ENCODE assay signal across 9 mouse cellular contexts in the genomic region with DNA sequence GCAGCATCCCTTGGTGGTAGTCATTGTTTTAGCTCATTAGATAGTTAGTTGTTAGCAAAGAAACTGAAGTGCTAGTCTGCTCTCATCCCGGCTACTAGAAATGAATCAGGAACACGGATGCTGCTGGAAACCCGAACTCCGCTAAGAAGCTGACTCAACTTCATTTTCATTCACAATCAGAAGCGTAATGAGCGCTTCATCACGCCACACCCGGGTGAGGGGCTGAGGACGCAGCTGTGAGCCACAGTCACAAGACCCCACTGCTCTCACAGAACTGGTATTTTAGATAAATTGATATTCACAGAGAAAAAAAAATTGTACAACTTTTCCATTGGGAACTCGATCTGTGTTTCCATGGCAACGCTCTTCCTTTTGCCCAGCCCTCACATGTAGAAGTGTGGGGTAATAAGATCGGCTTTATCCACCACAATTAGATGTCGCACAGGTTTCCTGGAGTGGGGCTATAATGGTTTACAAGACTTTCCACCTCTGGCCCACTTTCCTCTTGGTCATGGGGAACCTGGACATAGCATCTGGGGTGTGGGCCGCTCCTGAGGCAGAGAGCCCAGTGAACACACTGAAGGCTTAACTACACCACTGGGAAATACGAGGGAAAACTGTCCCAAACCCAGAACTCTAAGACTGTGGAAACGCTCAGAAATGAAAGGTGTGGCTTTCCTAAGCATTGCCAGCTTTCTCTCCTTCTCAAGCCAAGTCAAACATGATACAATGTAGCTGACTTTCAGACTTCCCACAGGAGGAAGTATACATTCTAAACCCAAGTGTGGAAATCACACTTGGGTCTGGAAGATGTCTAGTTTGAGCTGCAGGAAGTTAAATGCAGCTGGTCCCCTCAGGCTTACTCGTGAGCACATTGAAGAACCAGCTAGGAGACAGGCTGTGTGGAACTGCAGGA. TPM values are rescaled to one million over a fixed set of nuclear protein-coding genes. Genes with fewer than 3 reads are reported as not detected.
DNase-seq lines count a peak whose midpoint lies in the region; ATAC-seq and TF ChIP-seq lines count a peak whose summit lies in the region.
"Had no signal": no experiment of that assay in that cellular context is flagged by ENCODE, and none has a peak within 500 bp of the region (broad histone marks: within the 10 kb centered on the region; RNA-seq: fewer than 3 reads in every experiment).

No protein-coding gene starts in this region.

- H3K4me2 ChIP-seq in forebrain, embryonic 13.5 days, result no peak overlapping the region
- peak overlapping the region; percentile 32 for H3K4me2 ChIP-seq in forebrain, postnatal 0 days (ENCODE audit: low read depth)
- peak overlapping the region; percentile 36 for H3K4me2 ChIP-seq in midbrain, embryonic 15.5 days

- H3K4me3 ChIP-seq in forebrain, embryonic 13.5 days, result no peak overlapping the region
- H3K4me3 ChIP-seq in forebrain, embryonic 10.5 days, result no peak overlapping the region
- H3K4me3 ChIP-seq in forebrain, postnatal 0 days (ENCODE audit: low read depth, low read length), result no peak overlapping the region
- no peak overlapping the region for H3K4me3 ChIP-seq in midbrain, embryonic 15.5 days

- no peaks in the 10 kb centered on the region for H3K9me3 ChIP-seq in forebrain, embryonic 13.5 days (replicated peaks)
- H3K9me3 ChIP-seq in forebrain, embryonic 10.5 days, result no peaks in the 10 kb centered on the region
- no peaks in the 10 kb centered on the region for H3K9me3 ChIP-seq in forebrain, postnatal 0 days (ENCODE audit: low read length)
- H3K9me3 ChIP-seq in midbrain, embryonic 15.5 days, result no peaks in the 10 kb centered on the region

- peaks cover 13% of the 10 kb centered on the region; the same call in 1 of the 2 replicates for H3K4me1 ChIP-seq in forebrain, embryonic 13.5 days
- peaks cover 35% of the 10 kb centered on the region for H3K4me1 ChIP-seq in forebrain, embryonic 10.5 days
- H3K4me1 ChIP-seq in forebrain, postnatal 0 days (ENCODE audit: insufficient read depth), result peaks cover 5% of the 10 kb centered on the region
- peaks cover 21% of the 10 kb centered on the region for H3K4me1 ChIP-seq in midbrain, embryonic 15.5 days

- H3K9ac ChIP-seq in forebrain, embryonic 13.5 days, result no peak overlapping the region
- no peak overlapping the region for H3K9ac ChIP-seq in forebrain, postnatal 0 days
- no peak overlapping the region for H3K9ac ChIP-seq in midbrain, embryonic 15.5 days

- H3K36me3 ChIP-seq in forebrain, embryonic 13.5 days (ENCODE audit: poor library complexity, severe bottlenecking), result no peaks in the 10 kb centered on the region
- no peaks in the 10 kb centered on the region for H3K36me3 ChIP-seq in forebrain, embryonic 10.5 days (replicated peaks)
- H3K36me3 ChIP-seq in forebrain, postnatal 0 days (ENCODE audit: insufficient read depth), result no peaks in the 10 kb centered on the region
- H3K36me3 ChIP-seq in midbrain, embryonic 15.5 days (replicated peaks), result no peaks in the 10 kb centered on the region

- no peak for DNase-seq in forebrain, embryonic 10.5 days (ENCODE audit: extremely low spot score, low spot score)
- DNase-seq in layer of hippocampus, adult 9-11 months, result peak; percentile 30
- DNase-seq in layer of hippocampus, adult 11-12 months (ENCODE audit: low spot score), result no peak
- DNase-seq in forebrain, postnatal 0 days, result peak; percentile 68
- DNase-seq in cerebellum, postnatal 14 days, result no peak
- no peak for DNase-seq in ovary, postnatal 36 days (ENCODE audit: low spot score)
- DNase-seq: gastrocnemius, postnatal 36 days had no signal

- TF ChIP-seq CTCF in forebrain, postnatal 0 days (IDR thresholded peaks at IDR 0.05; ENCODE audit: low read depth), result no peak

- WGBS in forebrain, embryonic 13.5 days, result 59% methylated on average over 17 of the region's 17 CpGs
- 78% methylated on average over 17 of the region's 17 CpGs for WGBS in forebrain, embryonic 10.5 days
- 44% methylated on average over 17 of the region's 17 CpGs for WGBS in forebrain, postnatal 0 days
- 37% methylated on average over 17 of the region's 17 CpGs for WGBS in midbrain, embryonic 15.5 days

- 0 out of 2 replicates have a peak, but pooled peaks cover 5% of the 10 kb centered on the region for H3K27me3 ChIP-seq in forebrain, embryonic 13.5 days
- H3K27me3 ChIP-seq in forebrain, embryonic 10.5 days (ENCODE audit: poor library complexity, severe bottlenecking), result peaks cover 16% of the 10 kb centered on the region
- no peaks in the 10 kb centered on the region for H3K27me3 ChIP-seq in forebrain, postnatal 0 days (ENCODE audit: insufficient read depth, low read length)
- 0 out of 2 replicates have a peak, but pooled peaks cover 3% of the 10 kb centered on the region for H3K27me3 ChIP-seq in midbrain, embryonic 15.5 days (replicated peaks)

- peak; percentile 28; the same call in 1 of the 2 replicates for ATAC-seq in forebrain, embryonic 13.5 days
- peak; percentile 38 for ATAC-seq in forebrain, postnatal 0 days
- ATAC-seq in midbrain, embryonic 15.5 days (replicated peaks), result peak; percentile 68

- no peak overlapping the region; the same call in 1 of the 2 replicates for H3K27ac ChIP-seq in forebrain, embryonic 13.5 days
- H3K27ac ChIP-seq in forebrain, embryonic 10.5 days, result no peak overlapping the region
- 0 out of 2 replicates have a peak overlapping the region, but pooled peaks have one; percentile 23 for H3K27ac ChIP-seq in forebrain, postnatal 0 days (ENCODE audit: low read depth, low read length)
- peak overlapping the region; percentile 56 for H3K27ac ChIP-seq in midbrain, embryonic 15.5 days

RNA-seq across cellular contexts. Expression of a gene that starts 14.3 kb away (rescaled TPM):
- 2.6 and 3.2 TPM in 2 replicates for polyA plus RNA-seq in forebrain, embryonic 13.5 days (2015; fragmentation: Nextera tagmentation; extraction: Ambion mirVana)
- polyA plus RNA-seq in forebrain, embryonic 10.5 days (2016; fragmentation: Nextera tagmentation; extraction: Ambion mirVana), result 7.2 and 7.6 TPM in 2 replicates
- 2.6 and 2.8 TPM in 2 replicates for total RNA-seq in forebrain, postnatal 0 days (2014; rRNA removed)
- polyA plus RNA-seq in forebrain, postnatal 0 days (2015; fragmentation: Nextera tagmentation; extraction: Ambion mirVana), result 1.8 TPM in 2 replicates
- 3.4 and 3.9 TPM in 2 replicates for polyA plus RNA-seq in midbrain, embryonic 15.5 days (2015; fragmentation: Nextera tagmentation; extraction: Ambion mirVana)

Comparison
In these comparisons a context has a peak if more than half of its experiments do, and no peak if none do; other contexts are left out.
1. H3K27ac ChIP-seq: peak in forebrain, postnatal 0 days (single experiment) and midbrain, embryonic 15.5 days (single experiment); none in forebrain, embryonic 13.5 days (single experiment) and forebrain, embryonic 10.5 days (single experiment).
2. DNase-seq: peak in layer of hippocampus, adult 9-11 months (single experiment) and forebrain, postnatal 0 days (single experiment); none in forebrain, embryonic 10.5 days (single experiment), layer of hippocampus, adult 11-12 months (single experiment), cerebellum, postnatal 14 days (0 of 2) and ovary, postnatal 36 days (single experiment).
3. Peak in every context shown above with its lines, with median percentiles within 50 percentile points of each other: ATAC-seq.